Mouse (Mus musculus) forebrain, postnatal 0 days (tissue): ENCODE results near the gene 9630041A04Rik. TPM values are rescaled to one million over a fixed set of nuclear protein-coding genes. Genes with fewer than 3 reads are reported as not detected.

ENCODE experiments used
- ATAC-seq: fragments of 200-750 bp; cut with Nextera tagmentation; 2 replicates; pipeline ENCODE4 v1.8.0; 2017; ENCODE audit warnings: mild to moderate bottlenecking, moderate library complexity
- DNase-seq: peaks from one replicate; pipeline ENCODE4 v3.0.0-alpha.2; 2015
- H3K27ac ChIP-seq: fragments of 300-500 bp; sonication (generic); 2 replicates; pipeline ENCODE4 v1.5.1; 2014; ENCODE audit warnings: low read depth, mild to moderate bottlenecking, antibody characterized with exemption, low read length, moderate library complexity, mixed read lengths
- H3K27me3 ChIP-seq: fragments of 300-500 bp; sonication (generic); 2 replicates; pipeline ENCODE4 v1.6.1; 2014; ENCODE audit warnings: mild to moderate bottlenecking, low read length, mixed read lengths; ENCODE audit not compliant: insufficient read depth
- H3K36me3 ChIP-seq: fragments of 300-500 bp; sonication (generic); 2 replicates; pipeline ENCODE4 v1.6.1; 2014; ENCODE audit warnings: mild to moderate bottlenecking, moderate library complexity; ENCODE audit not compliant: insufficient read depth
- H3K4me1 ChIP-seq: fragments of 300-500 bp; sonication (generic); 2 replicates; pipeline ENCODE4 v1.6.1; 2014; ENCODE audit warnings: antibody characterized with exemption; ENCODE audit not compliant: insufficient read depth
- H3K4me2 ChIP-seq: fragments of 300-500 bp; sonication (generic); 2 replicates; pipeline ENCODE4 v1.6.1; 2014; ENCODE audit warnings: low read depth, mild to moderate bottlenecking, moderate library complexity
- H3K4me3 ChIP-seq: fragments of 300-500 bp; sonication (generic); 2 replicates; pipeline ENCODE4 v1.5.1; 2014; ENCODE audit warnings: low read depth, low read length, mixed read lengths
- H3K9ac ChIP-seq: fragments of 300-500 bp; sonication (generic); 2 replicates; pipeline ENCODE4 v1.6.1; 2014; ENCODE audit warnings: mild to moderate bottlenecking
- H3K9me3 ChIP-seq: fragments of 300-500 bp; sonication (generic); 2 replicates; pipeline ENCODE4 v1.6.1; 2016; ENCODE audit warnings: low read length
- CTCF ChIP-seq: sonication (generic); IDR thresholded peaks from 2 replicates; pipeline ENCODE4 v1.5.1; 2016; ENCODE audit warnings: antibody characterized with exemption, control low read depth, low read depth
- WGBS: fragments of 180-500 bp; shearing (Covaris S2); extraction: QIAGEN DNeasy Blood & Tissue Kit; methylation state at CpG from one replicate; pipeline ENCODE4 v1.1.7; 2014; 5-methylcytosine and 5-hydroxymethylcytosine counted together
- polyA plus RNA-seq: library from polyadenylated mRNA; unstranded; fragments of >200 nt; fragmentation: Nextera tagmentation; extraction: Ambion mirVana; gene quantifications from 2 replicates; pipeline ENCODE4 v1.2.1, GENCODE M21; 2015
- total RNA-seq: library from RNA; depleted of rRNA; stranded (reverse); fragments of >200 nt; gene quantifications from 2 replicates; pipeline ENCODE4 v1.2.3, GENCODE M21; 2014

Gene 9630041A04Rik
- total and polyA plus RNA-seq, 2 experiments from 2014 or later: not detected

- Histone ChIP-seq H3K27ac (no peak overlapping the region), H3K4me2 (no peak overlapping the region), H3K4me1 (no peaks in the 10 kb centered on the region), H3K9me3 (no peaks in the 10 kb centered on the region), H3K9ac (no peak overlapping the region), H3K27me3 (no peaks in the 10 kb centered on the region), H3K36me3 (no peaks in the 10 kb centered on the region), H3K4me3 (no peak overlapping the region)
- ATAC-seq (no peak), DNase-seq (no peak)
- 95% methylated on average over 4 of the region's 4 CpGs for WGBS
- no peak for TF ChIP-seq CTCF
Measured at GRCm38 (mm10) chr9:101918771-101919170, 57.1 kb downstream of the 9630041A04Rik start.

GRCm38 (mm10) chr9:101919324-101919723, 57.7 kb downstream of the 9630041A04Rik start:
- no peak overlapping the region for H3K4me2 ChIP-seq
- TF ChIP-seq CTCF: no peak
- no peak overlapping the region for H3K4me3 ChIP-seq
- no peaks in the 10 kb centered on the region for H3K4me1 ChIP-seq
- H3K9ac ChIP-seq: no peak overlapping the region
- WGBS: 80% methylated on average over 5 of the region's 5 CpGs
- H3K27ac ChIP-seq: no peak overlapping the region
- no peaks in the 10 kb centered on the region for H3K9me3 ChIP-seq
- H3K36me3 ChIP-seq: no peaks in the 10 kb centered on the region
- no peaks in the 10 kb centered on the region for H3K27me3 ChIP-seq
- ATAC-seq (no peak), DNase-seq (no peak)

GRCm38 (mm10) chr9:101922846-101923245, 61.2 kb downstream of the 9630041A04Rik start:
- no peak for TF ChIP-seq CTCF
- DNase-seq (no peak), ATAC-seq (no peak)
- H3K36me3 ChIP-seq: no peaks in the 10 kb centered on the region
- H3K9ac ChIP-seq: no peak overlapping the region
- H3K4me3 ChIP-seq: no peak overlapping the region
- no peak overlapping the region for H3K27ac ChIP-seq
- no peaks in the 10 kb centered on the region for H3K27me3 ChIP-seq
- WGBS: 86% methylated on average over 4 of the region's 4 CpGs
- no peaks in the 10 kb centered on the region for H3K4me1 ChIP-seq
- no peaks in the 10 kb centered on the region for H3K9me3 ChIP-seq
- no peak overlapping the region for H3K4me2 ChIP-seq

- DNase-seq (no peak), ATAC-seq (no peak)
- Histone ChIP-seq H3K4me1 (no peaks in the 10 kb centered on the region), H3K9me3 (no peaks in the 10 kb centered on the region), H3K27ac (no peak overlapping the region), H3K4me2 (no peak overlapping the region), H3K36me3 (no peaks in the 10 kb centered on the region), H3K9ac (no peak overlapping the region), H3K4me3 (no peak overlapping the region), H3K27me3 (no peaks in the 10 kb centered on the region)
- no peak for TF ChIP-seq CTCF
- WGBS: 59% methylated on average over 4 of the region's 4 CpGs
Measured at GRCm38 (mm10) chr9:101924829-101925228, 63.2 kb downstream of the 9630041A04Rik start.

GRCm38 (mm10) chr9:101933946-101934573, 72.4 kb downstream of the 9630041A04Rik start:
- H3K9ac ChIP-seq: no peak overlapping the region

GRCm38 (mm10) chr9:101934887-101935286, 73.2 kb downstream of the 9630041A04Rik start:
- Histone ChIP-seq H3K9me3 (no peaks in the 10 kb centered on the region), H3K36me3 (peaks cover 6% of the 10 kb centered on the region), H3K9ac (no peak overlapping the region), H3K27ac (no peak overlapping the region), H3K4me3 (no peak overlapping the region), H3K4me1 (no peaks in the 10 kb centered on the region), H3K4me2 (no peak overlapping the region), H3K27me3 (no peaks in the 10 kb centered on the region)
- DNase-seq (no peak), ATAC-seq (no peak)
- TF ChIP-seq CTCF: no peak
- WGBS: 75% methylated on average over 8 of the region's 8 CpGs

More at GRCm38 (mm10) chr9:101933946-101934573, 72.4 kb downstream of the 9630041A04Rik start:
- DNase-seq (no peak), ATAC-seq (no peak)
- H3K4me2 ChIP-seq: no peak overlapping the region
- no peaks in the 10 kb centered on the region for H3K4me1 ChIP-seq
- no peak for TF ChIP-seq CTCF
- H3K27me3 ChIP-seq: no peaks in the 10 kb centered on the region
- H3K36me3 ChIP-seq: peaks cover 6% of the 10 kb centered on the region
- H3K9me3 ChIP-seq: no peaks in the 10 kb centered on the region
- no peak overlapping the region for H3K27ac ChIP-seq
- no peak overlapping the region for H3K4me3 ChIP-seq
- 36% methylated on average over 8 of the region's 8 CpGs for WGBS

GRCm38 (mm10) chr9:101938066-101938465, 76.4 kb downstream of the 9630041A04Rik start:
- WGBS: 70% methylated on average over 4 of the region's 4 CpGs
- Histone ChIP-seq H3K4me3 (no peak overlapping the region), H3K4me1 (no peaks in the 10 kb centered on the region), H3K9me3 (no peaks in the 10 kb centered on the region), H3K36me3 (peaks cover 3% of the 10 kb centered on the region; the same call in 1 of the 2 replicates), H3K27ac (no peak overlapping the region), H3K9ac (no peak overlapping the region), H3K27me3 (no peaks in the 10 kb centered on the region), H3K4me2 (no peak overlapping the region)
- no peak for TF ChIP-seq CTCF
- ATAC-seq: no peak
- no peak for DNase-seq
